ENCODE assay signal across 9 mouse cellular contexts in the genomic region with DNA sequence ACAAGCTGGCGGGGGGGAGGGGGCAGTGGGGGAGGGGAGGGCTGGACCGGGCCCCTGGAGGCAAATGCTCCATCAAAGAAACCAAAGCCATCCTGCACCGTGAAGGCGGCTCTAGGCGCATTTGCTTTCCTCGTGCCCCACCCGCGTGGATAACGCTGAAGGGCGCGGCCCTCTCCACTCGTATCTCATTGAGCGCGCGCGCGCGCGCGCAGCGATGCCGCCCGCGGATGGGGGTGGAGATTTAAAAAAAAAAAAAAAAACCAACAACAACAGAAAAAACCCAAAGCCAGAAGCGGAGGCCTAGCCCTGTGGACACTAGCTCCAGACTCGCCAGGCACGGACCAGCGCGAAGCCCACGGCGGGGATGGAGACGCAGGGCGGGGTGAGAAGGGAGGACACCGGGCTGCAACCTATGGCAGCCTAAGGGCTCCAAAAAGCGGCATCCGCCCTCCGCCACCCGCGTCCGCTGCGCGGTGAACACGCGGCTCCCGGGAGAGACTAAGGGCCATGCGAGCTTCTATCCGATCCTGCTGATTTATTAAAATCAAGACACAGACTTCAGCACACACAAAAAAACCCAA. TPM values are rescaled to one million over a fixed set of nuclear protein-coding genes. Genes with fewer than 3 reads are reported as not detected.
DNase-seq lines count a peak whose midpoint lies in the region; ATAC-seq lines count a peak whose summit lies in the region.
"Had no signal": no experiment of that assay in that cellular context is flagged by ENCODE, and none has a peak within 500 bp of the region (broad histone marks: within the 10 kb centered on the region; RNA-seq: fewer than 3 reads in every experiment).

No protein-coding gene starts in this region.

- peak overlapping the region; percentile 98 for H3K27ac ChIP-seq in forebrain, embryonic 14.5 days (ENCODE audit: low read depth, low read length)
- peak overlapping the region; percentile 97 for H3K27ac ChIP-seq in hindbrain, embryonic 14.5 days

- H3K9ac ChIP-seq in forebrain, embryonic 14.5 days (ENCODE audit: low read length), result peak overlapping the region; percentile 100
- peak overlapping the region; percentile 100 for H3K9ac ChIP-seq in hindbrain, embryonic 14.5 days

- H3K9me3 ChIP-seq in forebrain, embryonic 14.5 days (replicated peaks; ENCODE audit: control insufficient read depth, low read length), result no peaks in the 10 kb centered on the region
- H3K9me3 ChIP-seq in hindbrain, embryonic 14.5 days (ENCODE audit: control insufficient read depth, low read length), result no peaks in the 10 kb centered on the region

- peaks cover 11% of the 10 kb centered on the region; the same call in 1 of the 2 replicates for H3K4me1 ChIP-seq in forebrain, embryonic 14.5 days (ENCODE audit: control insufficient read depth, insufficient read depth, low read length)
- peaks cover 24% of the 10 kb centered on the region for H3K4me1 ChIP-seq in hindbrain, embryonic 14.5 days (replicated peaks; ENCODE audit: control insufficient read depth, insufficient read depth, low read length)

- no peaks in the 10 kb centered on the region for H3K27me3 ChIP-seq in forebrain, embryonic 14.5 days (replicated peaks; ENCODE audit: control insufficient read depth, insufficient read depth, low read length)
- no peaks in the 10 kb centered on the region for H3K27me3 ChIP-seq in hindbrain, embryonic 14.5 days (ENCODE audit: control insufficient read depth, insufficient read depth, low read length)

- ATAC-seq in forebrain, embryonic 14.5 days, result no peak
- no peak for ATAC-seq in hindbrain, embryonic 14.5 days (ENCODE audit: low FRiP score)

- DNase-seq in 3T3-L1 (ENCODE audit: low read depth, low spot score), result peak; percentile 15
- DNase-seq in adrenal gland, postnatal 14 days, result peak; percentile 35
- peak; percentile 74 for DNase-seq in forebrain, embryonic 14.5 days (ENCODE audit: low spot score)
- DNase-seq in hindbrain, embryonic 14.5 days (ENCODE audit: low spot score), result peak; percentile 68
- DNase-seq in left cerebral cortex, adult 9 months (ENCODE audit: low spot score in 2 of 2), result peak; percentile 4 to 51
- peak; percentile 32 for DNase-seq in lung, postnatal 36 days
- DNase-seq in right cerebral cortex, postnatal 4 days, result peak; percentile 73
- no peak for DNase-seq in thymus, adult 18-20 months

- peak overlapping the region; percentile 100 for H3K4me3 ChIP-seq in forebrain, embryonic 14.5 days (ENCODE audit: low read depth, low read length)
- H3K4me3 ChIP-seq in hindbrain, embryonic 14.5 days (replicated peaks; ENCODE audit: low read length), result peak overlapping the region; percentile 91

- peak overlapping the region; percentile 87 for H3K4me2 ChIP-seq in forebrain, embryonic 14.5 days (ENCODE audit: low read length)
- H3K4me2 ChIP-seq in hindbrain, embryonic 14.5 days (replicated peaks), result peak overlapping the region; percentile 91

- under 1% methylated on average over 47 of the region's 47 CpGs for WGBS in forebrain, embryonic 14.5 days
- WGBS in hindbrain, embryonic 14.5 days, result under 1% methylated on average over 46 of the region's 47 CpGs

- H3K36me3 ChIP-seq in forebrain, embryonic 14.5 days (ENCODE audit: control insufficient read depth, insufficient read depth, low read length), result peaks cover 43% of the 10 kb centered on the region
- H3K36me3 ChIP-seq in hindbrain, embryonic 14.5 days (replicated peaks; ENCODE audit: control insufficient read depth, insufficient read depth), result no peaks in the 10 kb centered on the region; the same call in 1 of the 2 replicates

RNA-seq across cellular contexts. Expression of a gene that starts 3.1 kb away (rescaled TPM):
- 0.74 and 1.0 TPM in 2 replicates for total RNA-seq in adrenal gland, postnatal 14 days (2021)
- polyA plus RNA-seq in forebrain, embryonic 14.5 days (2014; fragmentation: Nextera tagmentation; extraction: Ambion mirVana), result 948 and 1,039 TPM in 2 replicates
- polyA plus RNA-seq in hindbrain, embryonic 14.5 days (2014; fragmentation: Nextera tagmentation; extraction: Ambion mirVana), result 336 and 376 TPM in 2 replicates
- total RNA-seq: neutrophil, adult 5-6 weeks had no signal

Comparison
In these comparisons a context has a peak if more than half of its experiments do, and no peak if none do; other contexts are left out.
1. DNase-seq: peak in 3T3-L1 (single experiment), adrenal gland, postnatal 14 days (single experiment), forebrain, embryonic 14.5 days (single experiment), hindbrain, embryonic 14.5 days (single experiment), left cerebral cortex, adult 9 months (2 of 2), lung, postnatal 36 days (single experiment) and right cerebral cortex, postnatal 4 days (single experiment); none in thymus, adult 18-20 months (0 of 2).